Mouse (Mus musculus): Measurements from ENCODE around the gene Ssc4d.
A peak's percentile ranks its signal among the peaks of the same experiment; 100 is the strongest.

Gene Ssc4d

GRCm38 (mm10) chr5:135940587-135940986, 33.7 kb downstream of the Ssc4d start:
- DNase-seq (ENCODE audit: low read depth, low spot score) = no peak

- no peak for DNase-seq (ENCODE audit: low read depth, low spot score)
These were observed 38.6 kb downstream of the Ssc4d start for GRCm38 (mm10) chr5:135935641-135936190.

- no peak for DNase-seq (ENCODE audit: low read depth, low spot score)
These were observed 39.2 kb downstream of the Ssc4d start for GRCm38 (mm10) chr5:135935176-135935523.

GRCm38 (mm10) chr5:135934481-135935175, 39.7 kb downstream of the Ssc4d start, which contains the start of gene Ywhag:
TSS of gene Ywhag (minus strand) at chr5:135934616.
- DNase-seq (ENCODE audit: low read depth, low spot score) = peak; percentile 100

GRCm38 (mm10) chr5:135933900-135934441, 40.4 kb downstream of the Ssc4d start:
- peak; percentile 80 for DNase-seq (ENCODE audit: low read depth, low spot score)

- DNase-seq (ENCODE audit: low read depth, low spot score) = peak; percentile 65
These were observed 41.0 kb downstream of the Ssc4d start for GRCm38 (mm10) chr5:135933222-135933899.

GRCm38 (mm10) chr5:135932359-135932758, 42.0 kb downstream of the Ssc4d start:
- DNase-seq (ENCODE audit: low read depth, low spot score) = peak; percentile 70

- DNase-seq (ENCODE audit: low read depth, low spot score) = peak; percentile 81
These were observed 42.8 kb downstream of the Ssc4d start for GRCm38 (mm10) chr5:135931526-135931925.

- DNase-seq (ENCODE audit: low read depth, low spot score) = no peak
These were observed 44.5 kb downstream of the Ssc4d start for GRCm38 (mm10) chr5:135929685-135930424.

- no peak for DNase-seq (ENCODE audit: low read depth, low spot score)
These were observed 50.4 kb downstream of the Ssc4d start for GRCm38 (mm10) chr5:135923901-135924300.

GRCm38 (mm10) chr5:135919902-135920301, 54.4 kb downstream of the Ssc4d start:
- DNase-seq (ENCODE audit: low read depth, low spot score) = no peak

- no peak for DNase-seq (ENCODE audit: low read depth, low spot score)
These were observed 55.7 kb downstream of the Ssc4d start for GRCm38 (mm10) chr5:135918593-135918992.

- no peak for DNase-seq (ENCODE audit: low read depth, low spot score)
These were observed 56.3 kb downstream of the Ssc4d start for GRCm38 (mm10) chr5:135918059-135918437.

GRCm38 (mm10) chr5:135917327-135918058, 56.8 kb downstream of the Ssc4d start:
- DNase-seq (ENCODE audit: low read depth, low spot score) = no peak

- DNase-seq (ENCODE audit: low read depth, low spot score) = peak; percentile 80
These were observed 57.7 kb downstream of the Ssc4d start for GRCm38 (mm10) chr5:135916601-135917000.

GRCm38 (mm10) chr5:135916051-135916565, 58.2 kb downstream of the Ssc4d start:
- no peak for DNase-seq (ENCODE audit: low read depth, low spot score)

GRCm38 (mm10) chr5:135914156-135914555, 60.2 kb downstream of the Ssc4d start:
- peak; percentile 85 for DNase-seq (ENCODE audit: low read depth, low spot score)

- DNase-seq (ENCODE audit: low read depth, low spot score) = no peak
These were observed 61.1 kb downstream of the Ssc4d start for GRCm38 (mm10) chr5:135913201-135913600.

- no peak for DNase-seq (ENCODE audit: low read depth, low spot score)
These were observed 62.6 kb downstream of the Ssc4d start for GRCm38 (mm10) chr5:135911633-135912220.

GRCm38 (mm10) chr5:135910813-135911212, 63.5 kb downstream of the Ssc4d start:
- no peak for DNase-seq (ENCODE audit: low read depth, low spot score)
